Mouse (Mus musculus) neural tube, embryonic 15.5 days (tissue): ENCODE results near the gene Gas2l3. TPM values are rescaled to one million over a fixed set of nuclear protein-coding genes. Genes with fewer than 3 reads are reported as not detected.

Source experiments
- ATAC-seq: fragments of 200-750 bp; cut with Nextera tagmentation; 2 replicates; pipeline ENCODE4 v1.8.0; 2017; ENCODE audit warnings: mild to moderate bottlenecking, moderate TSS enrichment, moderate library complexity; ENCODE audit not compliant: low FRiP score
- H3K27ac ChIP-seq: fragments of 300-500 bp; sonication (generic); replicated peaks from 2 replicates; pipeline ENCODE4 v1.5.1; 2015; ENCODE audit warnings: mild to moderate bottlenecking, inconsistent platforms
- H3K27me3 ChIP-seq: fragments of 300-500 bp; sonication (generic); replicated peaks from 2 replicates; pipeline ENCODE4 v1.6.1; 2015; ENCODE audit warnings: inconsistent platforms
- H3K36me3 ChIP-seq: fragments of 300-500 bp; sonication (generic); 2 replicates; pipeline ENCODE4 v1.6.1; 2015; ENCODE audit warnings: inconsistent platforms
- H3K4me1 ChIP-seq: fragments of 300-500 bp; sonication (generic); 2 replicates; pipeline ENCODE4 v1.6.1; 2015; ENCODE audit warnings: inconsistent platforms
- H3K4me2 ChIP-seq: fragments of 300-500 bp; sonication (generic); 2 replicates; pipeline ENCODE4 v1.6.1; 2015; ENCODE audit warnings: inconsistent platforms, mild to moderate bottlenecking, moderate library complexity
- H3K4me3 ChIP-seq: fragments of 300-500 bp; sonication (generic); replicated peaks from 2 replicates; pipeline ENCODE4 v1.5.1; 2015; ENCODE audit warnings: mild to moderate bottlenecking, inconsistent platforms
- H3K9ac ChIP-seq: fragments of 300-500 bp; sonication (generic); replicated peaks from 2 replicates; pipeline ENCODE4 v1.6.1; 2015; ENCODE audit warnings: mild to moderate bottlenecking, inconsistent platforms
- H3K9me3 ChIP-seq: fragments of 300-500 bp; sonication (generic); replicated peaks from 2 replicates; pipeline ENCODE4 v1.6.1; 2016; ENCODE audit warnings: inconsistent platforms
- WGBS: fragments of 180-500 bp; shearing (Covaris S2); methylation state at CpG from one replicate; pipeline ENCODE4 v1.1.7; 2015; ENCODE audit warnings: mixed read lengths; 5-methylcytosine and 5-hydroxymethylcytosine counted together
- polyA plus RNA-seq: library from polyadenylated mRNA; unstranded; fragments of >200 nt; fragmentation: Nextera tagmentation; extraction: Ambion mirVana; gene quantifications from 2 replicates; pipeline ENCODE4 v1.2.1, GENCODE M21; 2015

Gene Gas2l3
- 4.0 and 7.6 TPM in 2 replicates for polyA plus RNA-seq

DNA sequence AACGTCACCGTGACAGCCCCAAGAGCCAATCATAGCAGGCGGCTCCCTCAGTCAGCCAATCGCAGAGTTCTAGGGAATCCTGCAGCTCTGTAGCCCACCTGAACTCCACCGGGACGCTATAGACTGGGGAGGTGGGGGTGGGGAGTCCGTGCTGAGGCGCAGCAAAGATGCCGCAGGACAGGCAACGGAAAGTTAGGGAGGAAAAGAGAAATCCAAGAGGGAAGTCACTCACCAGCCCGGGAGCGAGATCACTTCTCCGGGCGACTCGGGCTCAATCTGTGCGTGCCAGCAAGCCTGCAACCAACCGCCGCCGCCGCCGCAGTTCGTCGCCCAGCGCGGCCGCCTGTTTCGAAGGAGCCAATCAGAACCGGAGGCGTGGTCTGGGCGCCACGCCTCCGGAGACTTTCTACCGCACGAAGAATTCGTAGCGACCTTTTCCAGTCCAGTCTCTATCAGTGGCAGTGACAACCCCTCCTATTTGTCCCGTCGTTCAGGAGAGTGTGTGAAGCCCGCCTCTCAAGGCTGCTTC, at the start of gene Gas2l3:
Gas2l3 (minus strand) TSS at position 345 of the 529 bp plus-strand sequence.
- peak; percentile 97 for ATAC-seq
- peak within 1 kb of the TSS; percentile 62 for H3K9ac ChIP-seq
- H3K9me3 ChIP-seq, result no peaks in the 10 kb centered on the region
- peaks cover 15% of the 10 kb centered on the region for H3K27me3 ChIP-seq
- H3K27ac ChIP-seq, result peak within 1 kb of the TSS; percentile 63
- under 1% methylated on average over 39 of the region's 39 CpGs for WGBS
- peak within 1 kb of the TSS; percentile 79 for H3K4me3 ChIP-seq
- peaks cover 14% of the 10 kb centered on the region for H3K4me1 ChIP-seq
- H3K4me2 ChIP-seq, result peak within 1 kb of the TSS; percentile 88
- no peaks in the 10 kb centered on the region for H3K36me3 ChIP-seq

GRCm38 (mm10) chr10:89491321-89491720, 47.6 kb upstream of the Gas2l3 start:
- Histone ChIP-seq H3K27me3 (no peaks in the 10 kb centered on the region), H3K4me3 (no peak overlapping the region), H3K9ac (no peak overlapping the region), H3K9me3 (no peaks in the 10 kb centered on the region), H3K27ac (no peak overlapping the region), H3K4me2 (no peak overlapping the region), H3K36me3 (no peaks in the 10 kb centered on the region), H3K4me1 (peaks cover 4% of the 10 kb centered on the region; the same call in 1 of the 2 replicates)
- ATAC-seq, result no peak
- 12% methylated on average over 3 of the region's 3 CpGs for WGBS

DNA sequence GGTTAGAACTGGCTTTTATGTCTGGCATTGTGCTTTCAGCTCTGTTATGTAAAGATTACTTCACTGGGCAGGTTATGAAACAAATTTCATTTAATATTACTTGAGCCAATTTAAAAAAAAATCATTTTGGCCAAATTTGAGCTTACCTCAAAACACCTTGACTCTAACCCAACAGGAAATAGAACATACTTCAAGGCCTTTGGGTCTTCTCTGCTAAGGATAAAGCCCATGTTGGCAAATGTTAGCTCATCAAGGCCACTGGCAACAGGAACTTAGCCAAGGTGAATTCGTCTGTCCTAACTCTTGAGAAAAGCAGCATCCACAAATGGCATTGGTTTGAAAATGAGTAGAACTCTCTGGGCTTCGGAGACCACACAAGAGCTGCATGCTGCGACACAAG, 46.5 kb upstream of the Gas2l3 start:
- no peak overlapping the region for H3K9ac ChIP-seq
- no peak overlapping the region for H3K4me3 ChIP-seq
- no peaks in the 10 kb centered on the region for H3K36me3 ChIP-seq
- 95% methylated on average over 3 of the region's 3 CpGs for WGBS
- H3K9me3 ChIP-seq, result no peaks in the 10 kb centered on the region
- no peak overlapping the region for H3K27ac ChIP-seq
- peaks cover 4% of the 10 kb centered on the region; the same call in 1 of the 2 replicates for H3K4me1 ChIP-seq
- H3K27me3 ChIP-seq, result no peaks in the 10 kb centered on the region
- H3K4me2 ChIP-seq, result no peak overlapping the region
- no peak for ATAC-seq

DNA sequence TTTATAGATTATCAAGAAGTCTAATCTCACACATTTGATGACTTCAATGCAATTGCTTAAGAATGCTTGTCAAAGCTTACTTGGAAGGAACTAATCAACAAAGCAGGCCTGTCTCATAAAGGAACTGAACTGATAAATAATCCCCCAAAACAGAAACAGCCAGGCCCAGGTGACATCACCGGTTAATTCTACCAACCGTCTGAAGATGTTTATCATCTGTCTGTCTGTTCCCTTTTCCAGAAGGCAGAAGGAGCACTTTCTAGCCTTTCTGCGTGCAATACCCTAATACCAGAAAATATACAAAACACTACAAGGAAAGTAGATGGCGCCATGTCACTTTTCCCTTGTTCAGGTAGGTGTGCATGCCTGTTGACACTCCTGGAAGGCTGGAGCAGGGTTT, 45.7 kb upstream of the Gas2l3 start:
- ATAC-seq, result no peak
- Histone ChIP-seq H3K4me1 (peaks cover 4% of the 10 kb centered on the region; the same call in 1 of the 2 replicates), H3K4me3 (no peak overlapping the region), H3K27me3 (no peaks in the 10 kb centered on the region), H3K9me3 (no peaks in the 10 kb centered on the region), H3K27ac (no peak overlapping the region), H3K9ac (no peak overlapping the region), H3K36me3 (no peaks in the 10 kb centered on the region), H3K4me2 (no peak overlapping the region)
- WGBS, result 90% methylated on average over 4 of the region's 4 CpGs

DNA sequence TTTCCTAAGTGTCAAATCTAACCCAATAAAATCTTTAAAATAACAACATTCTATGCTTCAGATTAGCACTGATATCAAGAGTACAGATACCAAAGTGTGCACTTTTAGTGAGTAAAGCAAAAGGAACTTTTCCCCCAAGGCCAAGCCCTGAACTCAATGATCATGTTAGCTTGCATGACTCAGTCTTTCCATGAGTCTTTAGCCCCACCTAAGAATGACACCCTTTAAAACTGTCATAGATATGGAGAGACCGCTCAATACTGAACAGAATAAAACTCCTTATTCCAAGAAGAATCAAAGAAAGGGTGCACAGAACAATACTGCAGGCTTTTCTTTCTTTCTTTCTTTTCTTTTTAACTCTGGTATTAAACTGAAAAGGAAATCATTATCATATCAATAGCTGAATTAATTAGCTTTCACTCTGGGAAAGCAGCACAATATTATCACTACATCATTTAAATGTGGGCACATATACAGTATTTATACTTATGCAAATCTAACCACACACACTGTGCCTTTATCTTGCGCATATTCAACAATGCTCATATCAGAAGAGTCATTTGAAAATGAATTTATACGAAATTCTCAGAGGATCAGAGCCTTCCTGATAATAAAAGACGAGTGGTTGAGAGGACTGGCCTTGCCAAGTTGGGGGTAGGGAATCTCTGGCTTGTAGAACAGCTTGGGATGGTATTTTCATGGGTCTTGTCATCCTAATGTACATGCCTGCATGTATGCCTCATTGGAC, 43.4 kb upstream of the Gas2l3 start:
- WGBS, result 31% methylated on average over 4 of the region's 4 CpGs
- Histone ChIP-seq H3K4me2 (no peak overlapping the region), H3K9me3 (no peaks in the 10 kb centered on the region), H3K9ac (no peak overlapping the region), H3K4me1 (peaks cover 4% of the 10 kb centered on the region; the same call in 1 of the 2 replicates), H3K27ac (no peak overlapping the region), H3K4me3 (no peak overlapping the region), H3K27me3 (no peaks in the 10 kb centered on the region), H3K36me3 (no peaks in the 10 kb centered on the region)
- ATAC-seq, result no peak

DNA sequence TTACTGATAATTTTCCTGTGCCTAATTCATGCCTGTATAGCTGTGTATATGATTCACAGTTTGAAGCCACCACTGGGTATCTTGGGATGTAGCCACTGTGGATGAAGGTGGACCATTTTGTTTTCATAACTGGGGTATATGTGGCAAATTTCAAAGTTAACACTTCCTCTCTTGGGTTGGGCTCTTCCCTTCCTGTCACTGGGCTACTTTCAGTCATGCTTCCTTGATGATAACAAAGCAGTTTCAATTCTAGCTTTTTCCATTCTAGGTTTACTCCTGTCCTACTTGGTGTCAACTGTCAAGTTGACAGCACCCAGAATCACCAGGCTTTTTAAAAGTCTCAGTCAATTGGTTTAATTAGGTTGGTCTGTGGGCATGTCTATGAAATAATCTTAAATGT, 41.1 kb upstream of the Gas2l3 start:
- Histone ChIP-seq H3K9ac (no peak overlapping the region), H3K4me2 (no peak overlapping the region), H3K4me1 (0 out of 2 replicates have a peak, but pooled peaks cover 5% of the 10 kb centered on the region), H3K27ac (no peak overlapping the region), H3K4me3 (no peak overlapping the region), H3K27me3 (no peaks in the 10 kb centered on the region), H3K36me3 (no peaks in the 10 kb centered on the region), H3K9me3 (no peaks in the 10 kb centered on the region)
- no peak for ATAC-seq

- 72% methylated on average over 18 of the region's 18 CpGs for WGBS
- H3K9me3 ChIP-seq, result no peaks in the 10 kb centered on the region
- H3K27me3 ChIP-seq, result no peaks in the 10 kb centered on the region
- no peak overlapping the region for H3K27ac ChIP-seq
- H3K9ac ChIP-seq, result no peak overlapping the region
- H3K4me3 ChIP-seq, result no peak overlapping the region
- H3K36me3 ChIP-seq, result no peaks in the 10 kb centered on the region
- H3K4me2 ChIP-seq, result no peak overlapping the region
- 0 out of 2 replicates have a peak, but pooled peaks cover 5% of the 10 kb centered on the region for H3K4me1 ChIP-seq
- no peak for ATAC-seq
Measured at GRCm38 (mm10) chr10:89483812-89484602, 40.2 kb upstream of the Gas2l3 start.

DNA sequence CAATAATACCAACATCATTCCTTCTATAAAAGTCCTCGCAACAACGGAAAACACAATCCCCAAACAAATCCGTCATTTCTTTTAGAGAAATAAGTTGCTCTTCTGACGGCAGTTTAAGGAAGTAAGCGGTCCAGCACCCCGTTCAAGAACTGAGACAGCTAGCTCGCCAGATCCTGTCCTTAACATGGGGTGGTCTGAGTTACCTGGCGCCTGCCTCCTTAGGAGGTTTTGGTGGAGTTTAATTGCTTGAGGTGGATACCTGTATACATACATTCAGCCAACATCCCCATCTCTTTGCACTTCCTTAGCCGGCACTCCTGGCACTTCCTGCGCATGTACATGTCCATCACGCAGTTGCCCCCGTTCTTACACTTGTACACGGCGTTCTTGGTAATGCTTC, 39.3 kb upstream of the Gas2l3 start:
- 81% methylated on average over 14 of the region's 14 CpGs for WGBS

DNA sequence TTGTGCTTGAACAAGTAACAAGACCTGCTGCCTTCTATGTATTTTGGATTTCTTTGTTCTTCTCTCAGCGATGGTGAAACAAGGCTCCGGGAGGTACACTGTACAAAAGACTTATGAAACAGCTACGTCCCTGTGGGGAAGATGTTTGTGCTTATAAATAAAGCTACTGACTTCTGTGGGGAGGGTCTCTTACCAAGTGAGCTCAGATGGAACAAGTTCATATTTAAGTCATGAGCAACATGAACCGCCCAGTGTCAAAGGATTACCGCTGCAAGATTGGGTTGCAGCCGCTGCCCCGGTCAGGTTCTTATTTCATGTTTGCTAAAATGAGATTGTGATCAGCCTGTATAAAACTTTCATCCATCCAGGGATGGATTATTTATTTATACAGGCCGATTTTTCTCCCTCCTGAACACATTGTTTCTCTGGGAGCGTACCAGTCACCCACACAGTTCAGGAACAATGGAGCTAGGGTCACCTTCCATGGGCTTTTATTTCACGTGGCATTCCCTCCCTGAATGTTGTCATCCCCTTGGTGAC, 38.4 kb upstream of the Gas2l3 start:
- Histone ChIP-seq H3K27ac (no peak overlapping the region), H3K9me3 (no peaks in the 10 kb centered on the region), H3K27me3 (no peaks in the 10 kb centered on the region), H3K4me1 (0 out of 2 replicates have a peak, but pooled peaks cover 5% of the 10 kb centered on the region), H3K4me2 (peak overlapping the region; percentile 22), H3K4me3 (no peak overlapping the region), H3K36me3 (no peaks in the 10 kb centered on the region), H3K9ac (no peak overlapping the region)
- no peak; the same call in 1 of the 2 replicates for ATAC-seq
- 22% methylated on average over 10 of the region's 10 CpGs for WGBS

More for the DNA sequence above, 39.3 kb upstream of the Gas2l3 start:
- no peak overlapping the region for H3K9ac ChIP-seq
- no peak overlapping the region for H3K4me2 ChIP-seq
- no peaks in the 10 kb centered on the region for H3K36me3 ChIP-seq
- H3K4me3 ChIP-seq, result no peak overlapping the region
- H3K27ac ChIP-seq, result no peak overlapping the region
- H3K9me3 ChIP-seq, result no peaks in the 10 kb centered on the region
- ATAC-seq, result no peak
- H3K27me3 ChIP-seq, result no peaks in the 10 kb centered on the region
- 0 out of 2 replicates have a peak, but pooled peaks cover 5% of the 10 kb centered on the region for H3K4me1 ChIP-seq

DNA sequence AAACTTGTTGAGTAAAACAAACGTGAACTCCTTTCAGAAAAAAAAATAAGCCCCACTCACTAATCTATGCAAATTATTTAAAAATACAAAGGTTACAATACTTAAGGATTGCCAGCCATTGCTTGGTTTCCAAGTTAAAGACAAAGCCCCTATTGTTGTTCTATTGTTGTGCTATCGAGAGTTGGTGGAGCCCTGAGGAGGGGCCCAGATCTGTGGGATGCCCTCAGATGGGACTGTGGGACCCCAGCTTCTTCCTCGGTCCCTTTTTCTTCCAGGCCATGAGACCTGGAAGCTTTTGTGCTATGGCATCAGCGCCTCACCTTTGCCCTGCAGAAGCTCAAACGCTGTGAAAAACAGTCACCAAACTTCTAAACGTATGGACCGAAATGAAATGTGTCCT, 37.9 kb upstream of the Gas2l3 start:
- Histone ChIP-seq H3K4me1 (0 out of 2 replicates have a peak, but pooled peaks cover 5% of the 10 kb centered on the region), H3K9ac (no peak overlapping the region), H3K36me3 (no peaks in the 10 kb centered on the region), H3K9me3 (no peaks in the 10 kb centered on the region), H3K27ac (no peak overlapping the region), H3K27me3 (no peaks in the 10 kb centered on the region), H3K4me3 (no peak overlapping the region), H3K4me2 (no peak overlapping the region)
- ATAC-seq, result no peak
- 30% methylated on average over 7 of the region's 7 CpGs for WGBS

- H3K4me1 ChIP-seq, result 0 out of 2 replicates have a peak, but pooled peaks cover 5% of the 10 kb centered on the region
- H3K9me3 ChIP-seq, result no peaks in the 10 kb centered on the region
- H3K27ac ChIP-seq, result no peak overlapping the region
- no peak for ATAC-seq
- H3K36me3 ChIP-seq, result no peaks in the 10 kb centered on the region
- H3K27me3 ChIP-seq, result no peaks in the 10 kb centered on the region
- no peak overlapping the region for H3K4me3 ChIP-seq
- H3K9ac ChIP-seq, result no peak overlapping the region
- WGBS, result 91% methylated on average over 8 of the region's 8 CpGs
- no peak overlapping the region for H3K4me2 ChIP-seq
Measured at GRCm38 (mm10) chr10:89478766-89479165, 35.0 kb upstream of the Gas2l3 start.
